Mouse (Mus musculus): ENCODE results near the gene Pnp2. TPM values are rescaled to one million over a fixed set of nuclear protein-coding genes. Genes with fewer than 3 reads are reported as not detected.
"Not testable (repeated sequence)": the region's sequence is repeated elsewhere in the genome, so short reads cannot be mapped to it uniquely, and the experiment has no call there.

Gene Pnp2
- polyA plus RNA-seq, 1 experiment from 2014 or later, result 0.42 TPM

- 76% methylated on average over 1 of the region's 1 CpGs for WGBS
- H3K4me3 ChIP-seq, result no peak overlapping the region
- no peak overlapping the region for H3K9ac ChIP-seq
- ATAC-seq (ENCODE audit: low FRiP score, low read depth), result no peak
- H3K27me3 ChIP-seq, result no peaks in the 10 kb centered on the region
- H3K4me1 ChIP-seq, result 0 out of 2 replicates have a peak, but pooled peaks cover 5% of the 10 kb centered on the region
- no peaks in the 10 kb centered on the region for H3K36me3 ChIP-seq
- H3K4me2 ChIP-seq (replicated peaks), result no peak overlapping the region
- H3K27ac ChIP-seq, result no peak overlapping the region
- no peaks in the 10 kb centered on the region for H3K9me3 ChIP-seq
Observed at GRCm38 (mm10) chr14:50936649-50937048, 19.1 kb upstream of the Pnp2 start.

- H3K4me1 ChIP-seq, result no peaks in the 10 kb centered on the region
- no peaks in the 10 kb centered on the region for H3K27me3 ChIP-seq
- H3K4me3 ChIP-seq, result no peak overlapping the region
- ATAC-seq (ENCODE audit: low FRiP score, low read depth), result no peak
- 90% methylated on average over 3 of the region's 3 CpGs for WGBS
- H3K27ac ChIP-seq, result no peak overlapping the region
- H3K4me2 ChIP-seq (replicated peaks), result no peak overlapping the region
- H3K36me3 ChIP-seq, result no peaks in the 10 kb centered on the region
- H3K9me3 ChIP-seq, result no peaks in the 10 kb centered on the region
- no peak overlapping the region for H3K9ac ChIP-seq
Observed at GRCm38 (mm10) chr14:50938119-50938908, 17.5 kb upstream of the Pnp2 start.

- H3K4me1 ChIP-seq, result peaks cover 2% of the 10 kb centered on the region; the same call in 1 of the 2 replicates
- no peak overlapping the region for H3K9ac ChIP-seq
- H3K4me2 ChIP-seq (replicated peaks), result no peak overlapping the region
- 33% methylated on average over 2 of the region's 2 CpGs for WGBS
- H3K4me3 ChIP-seq, result no peak overlapping the region
- ATAC-seq (ENCODE audit: low FRiP score, low read depth), result no peak
- H3K9me3 ChIP-seq, result no peaks in the 10 kb centered on the region
- no peak overlapping the region for H3K27ac ChIP-seq
- no peaks in the 10 kb centered on the region for H3K27me3 ChIP-seq
- H3K36me3 ChIP-seq, result no peaks in the 10 kb centered on the region
Observed at GRCm38 (mm10) chr14:50938940-50939339, 16.9 kb upstream of the Pnp2 start.

GRCm38 (mm10) chr14:50943932-50944667 lies 11.7 kb upstream of the Pnp2 start, which contains the start of gene Gm49342:
Gene Gm49342, plus strand, starts transcription at chr14:50944517.
- Histone ChIP-seq H3K4me2 (replicated peaks) (peak within 1 kb of the TSS; percentile 66), H3K4me3 (peak within 1 kb of the TSS; percentile 51), H3K27me3 (no peaks in the 10 kb centered on the region), H3K9ac (peak within 1 kb of the TSS; percentile 63), H3K27ac (peak within 1 kb of the TSS; percentile 89), H3K4me1 (peaks cover 8% of the 10 kb centered on the region; the same call in 1 of the 2 replicates), H3K36me3 (peaks cover 4% of the 10 kb centered on the region), H3K9me3 (no peaks in the 10 kb centered on the region)
- peak; percentile 97 for ATAC-seq (ENCODE audit: low FRiP score, low read depth)
- 19% methylated on average over 31 of the region's 31 CpGs for WGBS

- peak; percentile 94 for ATAC-seq (ENCODE audit: low FRiP score, low read depth)
Observed at GRCm38 (mm10) chr14:50944668-50945033, 11.1 kb upstream of the Pnp2 start.

DNA sequence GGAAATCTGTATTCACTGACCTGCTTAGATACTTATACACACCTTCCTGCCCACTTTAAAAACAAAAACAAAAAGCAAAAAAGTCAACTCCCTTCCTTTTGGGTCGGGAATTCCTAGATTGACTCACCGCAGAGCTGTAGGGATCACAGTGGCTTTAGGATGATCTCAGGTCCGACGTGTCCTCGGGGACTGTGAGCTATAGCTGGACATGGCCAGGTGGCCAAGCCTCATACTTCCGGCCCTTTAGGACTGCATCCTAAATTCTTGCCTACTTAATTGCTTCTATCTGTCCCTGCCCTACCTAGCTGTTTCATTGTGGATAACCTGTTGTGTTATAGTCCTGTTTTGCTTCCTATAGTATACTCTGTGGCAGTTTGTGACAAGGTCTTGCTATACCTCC lies 10.7 kb upstream of the Pnp2 start:
- 3% methylated on average over 6 of the region's 6 CpGs for WGBS
- peak overlapping the region; percentile 63 for H3K9ac ChIP-seq
- not testable (repeated sequence) for H3K9me3 ChIP-seq; H3K27me3 ChIP-seq; ATAC-seq (ENCODE audit: low FRiP score, low read depth); H3K36me3 ChIP-seq; H3K4me1 ChIP-seq
- H3K27ac ChIP-seq, result peak overlapping the region; percentile 89; the same call in 1 of the 2 replicates
- peak overlapping the region; percentile 51 for H3K4me3 ChIP-seq
- peak overlapping the region; percentile 66 for H3K4me2 ChIP-seq (replicated peaks)

More at GRCm38 (mm10) chr14:50944668-50945033, 11.1 kb upstream of the Pnp2 start:
- H3K4me2 ChIP-seq (replicated peaks), result peak overlapping the region; percentile 66
- H3K9me3 ChIP-seq, H3K27me3 ChIP-seq, H3K36me3 ChIP-seq, H3K4me1 ChIP-seq: not testable (repeated sequence)
- WGBS, result 1% methylated on average over 14 of the region's 15 CpGs
- H3K4me3 ChIP-seq, result peak overlapping the region; percentile 51
- H3K27ac ChIP-seq, result peak overlapping the region; percentile 89
- peak overlapping the region; percentile 63 for H3K9ac ChIP-seq

DNA sequence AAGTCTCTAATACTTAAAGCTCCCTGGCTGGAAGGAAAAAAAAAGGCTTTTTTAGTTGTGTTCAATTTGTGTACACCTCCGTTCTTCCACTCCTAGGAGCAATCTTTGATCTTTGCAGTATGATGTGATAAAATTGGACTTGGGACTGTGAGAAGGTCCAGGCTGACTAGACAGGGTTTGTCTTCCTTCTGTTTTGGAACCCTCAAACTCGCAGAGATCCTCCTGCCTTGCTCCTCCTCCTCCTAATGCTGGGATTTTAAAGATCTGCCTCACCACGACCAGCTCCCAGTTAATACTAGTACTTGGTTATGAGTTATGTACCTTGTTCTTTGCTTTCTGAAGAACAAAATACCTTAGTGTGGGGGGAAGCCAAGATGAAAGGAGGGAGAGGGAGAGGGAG lies 10.3 kb upstream of the Pnp2 start:
- not testable (repeated sequence) for ATAC-seq (ENCODE audit: low FRiP score, low read depth); H3K27ac ChIP-seq; H3K4me1 ChIP-seq; H3K9me3 ChIP-seq; H3K36me3 ChIP-seq; H3K27me3 ChIP-seq
- peak overlapping the region; percentile 63; the same call in 1 of the 2 replicates for H3K9ac ChIP-seq
- H3K4me2 ChIP-seq (replicated peaks), result peak overlapping the region; percentile 66
- peak overlapping the region; percentile 51 for H3K4me3 ChIP-seq
- 27% methylated on average over 3 of the region's 3 CpGs for WGBS

GRCm38 (mm10) chr14:50955487-50955886 lies 305 bp upstream of the Pnp2 start:
- Histone ChIP-seq H3K9ac (no peak overlapping the region), H3K4me3 (no peak overlapping the region), H3K4me1 (no peaks in the 10 kb centered on the region), H3K4me2 (replicated peaks) (no peak overlapping the region), H3K36me3 (peaks cover 15% of the 10 kb centered on the region), H3K27me3 (no peaks in the 10 kb centered on the region), H3K27ac (no peak overlapping the region), H3K9me3 (no peaks in the 10 kb centered on the region)
- WGBS, result 91% methylated on average over 10 of the region's 10 CpGs
- no peak for ATAC-seq (ENCODE audit: low FRiP score, low read depth)

DNA sequence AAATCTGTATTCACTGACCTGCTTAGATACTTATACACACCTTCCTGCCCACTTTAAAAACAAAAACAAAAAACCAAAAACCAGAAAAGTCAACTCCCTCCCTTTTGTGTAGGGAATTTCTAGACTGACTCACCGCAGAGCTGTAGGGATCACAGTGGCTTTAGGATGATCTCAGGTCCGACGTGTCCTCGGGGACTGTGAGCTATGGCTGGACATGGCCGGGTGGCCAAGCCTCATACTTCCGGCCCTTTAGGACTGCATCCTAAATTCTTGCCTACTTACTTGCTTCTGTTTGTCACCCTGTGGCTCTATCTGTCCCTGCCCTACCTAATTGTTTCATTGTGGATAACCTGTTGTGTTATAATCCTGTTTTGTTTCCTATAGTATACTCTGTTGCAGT lies 932 bp downstream of the Pnp2 start:
- not testable (repeated sequence) for H3K9ac ChIP-seq; H3K4me1 ChIP-seq; H3K36me3 ChIP-seq; ATAC-seq (ENCODE audit: low FRiP score, low read depth); H3K4me2 ChIP-seq (replicated peaks); H3K27ac ChIP-seq; H3K9me3 ChIP-seq; H3K27me3 ChIP-seq; H3K4me3 ChIP-seq
- 82% methylated on average over 6 of the region's 6 CpGs for WGBS

DNA sequence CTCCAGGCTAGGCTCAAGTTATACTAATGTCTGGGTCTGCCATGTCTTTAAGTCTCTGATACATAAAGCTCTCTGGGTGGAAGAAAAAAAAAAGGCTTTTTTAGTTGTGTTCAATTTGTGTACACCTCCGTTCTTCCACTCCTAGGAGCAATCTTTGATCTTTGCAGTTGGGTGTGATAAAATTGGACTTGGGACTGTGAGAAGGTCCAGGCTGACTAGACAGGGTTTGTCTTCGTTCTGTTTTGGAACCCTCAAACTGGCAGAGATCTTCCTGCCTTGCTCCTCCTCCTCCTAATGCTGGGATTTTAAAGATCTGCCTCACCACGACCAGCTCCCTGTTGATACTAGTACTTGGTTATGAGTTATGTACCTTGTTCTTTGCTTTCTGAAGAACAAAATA lies 1.4 kb downstream of the Pnp2 start:
- H3K4me2 ChIP-seq (replicated peaks); H3K4me1 ChIP-seq; ATAC-seq (ENCODE audit: low FRiP score, low read depth); H3K4me3 ChIP-seq; H3K27me3 ChIP-seq; H3K9me3 ChIP-seq; H3K9ac ChIP-seq; H3K36me3 ChIP-seq; H3K27ac ChIP-seq: not testable (repeated sequence)
- WGBS, result 62% methylated on average over 3 of the region's 3 CpGs

DNA sequence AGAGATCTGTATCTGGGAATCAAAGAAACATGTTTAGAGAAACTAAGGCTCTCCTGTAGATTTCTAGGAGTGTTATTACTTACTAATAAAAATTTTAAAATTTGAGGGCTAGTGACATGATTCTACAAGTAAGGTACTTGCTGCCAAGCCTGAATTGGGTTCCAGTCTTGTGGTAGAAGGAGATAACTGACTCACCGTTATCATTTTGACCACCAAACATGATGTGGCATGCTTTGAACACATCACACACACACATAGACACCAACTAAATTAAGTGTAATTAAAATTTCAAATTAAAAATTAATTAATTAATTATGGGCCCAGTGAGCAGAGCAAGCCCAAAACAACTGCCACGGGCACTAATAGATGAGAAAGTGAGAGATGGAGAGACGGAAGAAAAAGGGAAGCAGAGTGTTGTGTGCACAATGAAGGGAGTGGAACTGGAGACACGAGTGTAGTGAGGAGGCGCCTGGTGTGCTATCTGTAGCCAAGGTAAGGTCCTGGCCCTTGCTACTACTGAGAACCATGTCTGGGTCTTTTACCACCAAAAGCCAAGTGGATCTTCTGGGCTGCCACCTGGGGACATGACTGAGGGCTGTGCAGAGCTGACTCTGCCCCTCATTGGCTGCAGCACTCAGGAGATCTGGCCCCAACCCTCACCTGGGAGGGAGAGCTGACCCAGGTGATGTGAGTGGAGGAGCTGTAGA lies 2.6 kb downstream of the Pnp2 start:
- 85% methylated on average over 5 of the region's 5 CpGs for WGBS
- H3K4me1 ChIP-seq; ATAC-seq (ENCODE audit: low FRiP score, low read depth); H3K4me3 ChIP-seq; H3K36me3 ChIP-seq; H3K27me3 ChIP-seq; H3K9me3 ChIP-seq; H3K9ac ChIP-seq; H3K4me2 ChIP-seq (replicated peaks); H3K27ac ChIP-seq: not testable (repeated sequence)
